15 mouse cellular contexts compared by ENCODE assay signal in the genomic region with DNA sequence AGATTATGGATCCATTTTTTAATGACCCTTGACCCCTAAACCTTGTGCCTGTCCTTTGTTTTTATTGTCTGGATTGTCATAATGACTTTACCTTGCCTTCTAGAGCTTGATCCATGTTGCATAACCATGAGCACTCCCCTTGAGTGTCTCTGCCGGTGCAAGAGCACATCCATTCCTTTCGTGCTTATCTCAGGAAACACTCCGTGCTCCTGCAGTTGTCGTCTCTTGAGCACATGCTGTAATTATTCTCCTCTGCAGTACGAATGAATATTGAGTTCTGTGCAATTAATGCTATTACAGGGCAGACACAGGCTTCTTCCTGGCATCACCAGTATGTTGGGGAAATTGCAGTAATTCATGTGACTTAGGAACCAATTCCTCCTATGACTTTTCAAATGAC.
"Had no signal": no experiment of that assay in that cellular context is flagged by ENCODE, and none has a peak within 500 bp of the region (broad histone marks: within the 10 kb centered on the region; RNA-seq: fewer than 3 reads in every experiment).

No protein-coding gene starts in this region.

- H3K4me1 ChIP-seq: limb, embryonic 15.5 days; liver, embryonic 15.5 days; midbrain, embryonic 12.5 days; neural tube, embryonic 13.5 days; stomach, embryonic 15.5 days had no signal

- H3K9me3 ChIP-seq: limb, embryonic 15.5 days; liver, embryonic 15.5 days; midbrain, embryonic 12.5 days; neural tube, embryonic 13.5 days; stomach, embryonic 15.5 days had no signal

- DNase-seq: kidney, adult 9 months; kidney, postnatal 4 days; lung, embryonic 14.5 days; lung, postnatal 10 days; lung, postnatal 4 days; right cerebral cortex, postnatal 14 days; thymus, postnatal 4 days had no signal

- H3K9ac ChIP-seq: limb, embryonic 15.5 days; liver, embryonic 15.5 days; lung, embryonic 14.5 days; midbrain, embryonic 12.5 days; neural tube, embryonic 13.5 days; stomach, embryonic 15.5 days had no signal

- ATAC-seq: midbrain, embryonic 16.5 days had no signal

- H3K4me2 ChIP-seq: limb, embryonic 15.5 days; liver, embryonic 15.5 days; lung, embryonic 14.5 days; midbrain, embryonic 12.5 days; neural tube, embryonic 13.5 days; stomach, embryonic 15.5 days had no signal

- H3K27me3 ChIP-seq: limb, embryonic 15.5 days; liver, embryonic 15.5 days; midbrain, embryonic 12.5 days; neural tube, embryonic 13.5 days; stomach, embryonic 15.5 days had no signal

- H3K36me3 ChIP-seq: limb, embryonic 15.5 days; liver, embryonic 15.5 days; midbrain, embryonic 12.5 days; neural tube, embryonic 13.5 days; stomach, embryonic 15.5 days had no signal

- H3K4me3 ChIP-seq: left cerebral cortex, adult 2 months; limb, embryonic 15.5 days; liver, embryonic 15.5 days; midbrain, embryonic 12.5 days; neural tube, embryonic 13.5 days; stomach, embryonic 15.5 days had no signal

- H3K27ac ChIP-seq: kidney, postnatal 0 days; left cerebral cortex, adult 2 months; limb, embryonic 15.5 days; liver, embryonic 15.5 days; midbrain, embryonic 12.5 days; neural tube, embryonic 13.5 days; stomach, embryonic 15.5 days had no signal
